Mouse (Mus musculus) CH12.LX (cell line): ENCODE data around the gene Efhd1. TPM values are rescaled to one million over a fixed set of nuclear protein-coding genes. Genes with fewer than 3 reads are reported as not detected.

Experiments used
- DNase-seq: peaks from one replicate; pipeline ENCODE4 v3.0.0-alpha.2; 2013; ENCODE audit errors: extremely low read depth
- H3K27ac ChIP-seq: 2 replicates; pipeline ENCODE4 v1.5.1; 2012; ENCODE audit warnings: low read depth, mild to moderate bottlenecking, control low read depth, moderate library complexity; ENCODE audit not compliant: insufficient read depth
- H3K27me3 ChIP-seq: replicated peaks from 2 replicates; pipeline ENCODE3; 2012; ENCODE audit warnings: inconsistent platforms
- H3K36me3 ChIP-seq, 2 experiments: replicated peaks in 1 of 2; 2 replicates each; pipeline versions ENCODE3 to v1.6.1; 2012; ENCODE audit warnings: inconsistent platforms in 1 of 2, low read length in 1 of 2, mild to moderate bottlenecking in 1 of 2, mixed read lengths in 1 of 2, moderate library complexity in 1 of 2; ENCODE audit not compliant: control insufficient read depth in 1 of 2, insufficient read depth in 1 of 2
- H3K4me1 ChIP-seq, 2 experiments: 2 replicates each; pipeline ENCODE4 v1.6.1; 2012; ENCODE audit warnings: inconsistent platforms in 1 of 2, moderate library complexity in 1 of 2; ENCODE audit not compliant: insufficient read depth in 2 of 2, control insufficient read depth in 1 of 2
- H3K4me2 ChIP-seq: 2 replicates; pipeline ENCODE4 v1.6.1; 2012; ENCODE audit warnings: low read depth, mild to moderate bottlenecking, control low read depth; ENCODE audit not compliant: poor library complexity, insufficient read depth, severe bottlenecking
- H3K4me3 ChIP-seq, 3 experiments: fragments of 150-350 bp in 1 of 3; sonication (generic) in 1 of 3; replicated peaks in 1 of 3; 2 replicates each; pipeline versions ENCODE3 to v1.5.1; 2011 to 2012; ENCODE audit warnings: low read depth in 2 of 3, low read length in 2 of 3, mild to moderate bottlenecking in 2 of 3, moderate library complexity in 2 of 3, control low read depth in 1 of 3, improper control_type of control experiment in 1 of 3, inconsistent platforms in 1 of 3, mixed read lengths in 1 of 3; ENCODE audit not compliant: poor library complexity in 1 of 3
- H3K79me2 ChIP-seq: replicated peaks from 2 replicates; pipeline ENCODE4 v1.6.1; 2012; ENCODE audit warnings: mild to moderate bottlenecking, moderate library complexity; ENCODE audit not compliant: control insufficient read depth, poor library complexity, insufficient read depth, severe bottlenecking; ENCODE audit errors: extremely low read depth
- H3K9ac ChIP-seq: 2 replicates; pipeline ENCODE4 v1.6.1; 2012; ENCODE audit warnings: low read depth, mild to moderate bottlenecking, control low read depth, moderate library complexity; ENCODE audit not compliant: insufficient read depth
- H3K9me3 ChIP-seq: replicated peaks from 2 replicates; pipeline ENCODE3; 2012; ENCODE audit warnings: low read length, inconsistent platforms, mixed read lengths
- CHD2 ChIP-seq: IDR thresholded peaks from 2 replicates; pipeline ENCODE4 v1.6.1; 2011; ENCODE audit warnings: low read length, improper control_type of control experiment
- CTCF ChIP-seq, 2 experiments: IDR thresholded peaks in 1 of 2; conservative IDR thresholded peaks in 1 of 2; 2 replicates each; pipeline ENCODE4 v1.5.1; 2011 to 2012; ENCODE audit warnings: low read depth in 2 of 2, low read length in 2 of 2, improper control_type of control experiment in 1 of 2, inconsistent platforms in 1 of 2, mild to moderate bottlenecking in 1 of 2, moderate library complexity in 1 of 2
- EP300 ChIP-seq: IDR thresholded peaks from 2 replicates; pipeline ENCODE4 v1.6.1; 2011; ENCODE audit warnings: low read length, improper control_type of control experiment
- HCFC1 ChIP-seq: IDR thresholded peaks from 2 replicates; pipeline ENCODE4 v1.6.1; 2012; ENCODE audit warnings: low read depth, mild to moderate bottlenecking, inconsistent platforms, low read length, improper control_type of control experiment
- IRF4 ChIP-seq: IDR thresholded peaks from 2 replicates; pipeline ENCODE4 v1.6.1; 2014; ENCODE audit warnings: low read depth, mild to moderate bottlenecking, inconsistent platforms, low read length, improper control_type of control experiment
- JUND ChIP-seq: conservative IDR thresholded peaks from 2 replicates; pipeline ENCODE4 v1.6.1; 2011; ENCODE audit warnings: low read depth, low read length, improper control_type of control experiment
- KAT2A ChIP-seq: IDR thresholded peaks from 2 replicates; pipeline ENCODE4 v1.6.1; 2012; ENCODE audit warnings: low read length, improper control_type of control experiment, inconsistent platforms; ENCODE audit not compliant: insufficient replicate concordance
- MYC ChIP-seq: IDR thresholded peaks from 2 replicates; pipeline ENCODE4 v1.6.1; 2011; ENCODE audit warnings: low read depth, mild to moderate bottlenecking, improper control_type of control experiment, low read length
- NELFE ChIP-seq: IDR thresholded peaks from 2 replicates; pipeline ENCODE4 v1.6.1; 2011; ENCODE audit warnings: low read depth, low read length, improper control_type of control experiment
- POLR2A ChIP-seq: IDR thresholded peaks from 2 replicates; pipeline ENCODE4 v1.6.1; 2011; ENCODE audit warnings: low read depth, mild to moderate bottlenecking, improper control_type of control experiment, low read length
- RAD21 ChIP-seq: IDR thresholded peaks from 2 replicates; pipeline ENCODE4 v1.6.1; 2011; ENCODE audit warnings: low read depth, mild to moderate bottlenecking, low read length, improper control_type of control experiment, moderate library complexity
- RCOR1 ChIP-seq: conservative IDR thresholded peaks from 2 replicates; pipeline ENCODE4 v1.6.1; 2012; ENCODE audit warnings: low read depth, mild to moderate bottlenecking, inconsistent platforms, low read length, improper control_type of control experiment
- TCF12 ChIP-seq: IDR thresholded peaks from 2 replicates; pipeline ENCODE4 v1.6.1; 2014; ENCODE audit warnings: low read depth, mild to moderate bottlenecking, inconsistent platforms, low read length, improper control_type of control experiment
- ZC3H11A ChIP-seq: IDR thresholded peaks from 2 replicates; pipeline ENCODE4 v1.6.1; 2012; ENCODE audit warnings: low read depth, mild to moderate bottlenecking, inconsistent platforms, low read length, improper control_type of control experiment
- ZMIZ1 ChIP-seq: IDR thresholded peaks from 2 replicates; pipeline ENCODE4 v1.6.1; 2012; ENCODE audit warnings: low read depth, mild to moderate bottlenecking, inconsistent platforms, low read length, improper control_type of control experiment
- dilution Hi-C: fragments of 300-500 bp; cut with MboI; formaldehyde crosslinking; loops from 2 replicates; pipeline ENCODE4 v1.14.3; 2020; ENCODE audit warnings: low sequenced_read_pairs; ENCODE audit not compliant: extremely low pct_unique_long_range_greater_than_20kb, extremely low pct_ligation_motif_present
- in situ Hi-C: fragments of 300-500 bp; cut with MboI; formaldehyde crosslinking; loops from 3 replicates; pipeline ENCODE4 v1.14.3; 2019; ENCODE audit warnings: low sequenced_read_pairs, low pct_ligation_motif_present, low pct_unique_long_range_greater_than_20kb, mixed read lengths
- polyA plus RNA-seq: library from polyadenylated mRNA; unstranded; fragments of >175 nt; gene quantifications from 2 replicates; pipeline ENCODE4 v1.2.1, GENCODE M21; 2012; ENCODE audit warnings: low read depth; ENCODE audit not compliant: insufficient read length
- total RNA-seq, 2 experiments: library from RNA; depleted of rRNA; stranded (reverse); fragments of 300-350 nt in 1 of 2; fragments of >200 nt in 1 of 2; gene quantifications; 2 replicates each; pipeline ENCODE4 v1.2.3; 2012 to 2014

Gene Efhd1
- total and polyA plus RNA-seq, 3 experiments = 0.12 to 1.2 (median 0.13) TPM

DNA sequence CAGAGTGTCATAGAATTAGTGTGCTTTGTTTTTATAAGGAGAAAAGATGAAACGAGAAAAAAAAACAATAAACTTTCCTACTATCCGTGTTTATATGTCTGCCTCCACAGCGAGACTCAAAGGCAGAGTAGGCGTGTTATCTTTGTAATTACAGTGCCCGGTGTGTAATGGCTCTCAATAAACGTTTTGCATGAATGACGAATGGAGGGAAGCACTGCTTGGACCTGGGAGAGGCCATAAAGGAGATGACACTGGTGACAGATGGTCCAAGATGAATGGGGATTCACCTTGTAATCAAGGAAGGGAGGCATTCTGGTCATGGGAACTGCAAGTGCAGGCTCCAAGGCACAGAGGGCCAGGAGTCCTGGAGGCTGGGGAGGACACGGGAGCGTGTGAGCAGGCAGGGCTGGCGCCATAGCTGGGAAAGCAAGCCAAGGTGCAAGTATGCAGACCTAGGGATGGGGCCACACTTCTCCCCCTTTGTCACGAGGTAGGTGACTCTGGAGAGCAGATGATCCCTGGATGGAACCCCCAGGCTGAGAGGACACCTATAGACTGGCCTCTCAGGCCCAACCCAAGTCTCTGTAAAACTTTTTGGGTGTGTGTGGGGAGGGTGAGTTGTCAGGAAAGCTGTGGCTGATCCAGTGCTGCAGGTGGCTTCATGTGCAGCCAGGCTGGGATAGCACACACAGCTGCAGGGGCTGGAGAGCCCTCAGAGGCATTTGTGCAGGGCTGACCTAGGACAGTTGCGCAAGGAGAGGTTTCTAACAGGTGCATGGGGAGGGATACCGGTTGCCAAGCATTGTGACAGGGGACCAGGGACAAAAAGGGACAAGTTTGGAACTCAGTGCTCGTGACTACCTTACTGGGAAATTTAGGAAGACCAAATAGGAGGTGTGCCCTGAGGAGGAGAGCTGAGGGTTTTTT is 36.5 kb downstream of the Efhd1 start:
- dilution Hi-C loops = no loop called here
- H3K27me3 ChIP-seq = no peaks in the 10 kb centered on the region
- H3K9ac ChIP-seq = no peak overlapping the region
- H3K36me3 ChIP-seq = no peaks in the 10 kb centered on the region
- TF ChIP-seq CHD2 = no peak
- no peak for TF ChIP-seq ZMIZ1
- peaks cover 11 to 22% of the 10 kb centered on the region in 2 experiments for H3K4me1 ChIP-seq
- no peak overlapping the region for H3K4me2 ChIP-seq
- H3K4me3 ChIP-seq = no peak overlapping the region
- H3K27ac ChIP-seq = no peak overlapping the region
- H3K9me3 ChIP-seq = no peaks in the 10 kb centered on the region
- in situ Hi-C loops = no loop called here
- no peaks in the 10 kb centered on the region for H3K79me2 ChIP-seq
- no peak for DNase-seq

- Histone ChIP-seq H3K27me3 (no peaks in the 10 kb centered on the region), H3K9me3 (no peaks in the 10 kb centered on the region), H3K36me3 (no peaks in the 10 kb centered on the region), H3K9ac (no peak overlapping the region), H3K4me2 (no peak overlapping the region), H3K4me3 (no peak overlapping the region), H3K27ac (no peak overlapping the region), H3K79me2 (no peaks in the 10 kb centered on the region), H3K4me1 (peaks cover 11 to 22% of the 10 kb centered on the region in 2 experiments)
- TF ChIP-seq CHD2 = no peak
- TF ChIP-seq MYC = no peak
- in situ Hi-C loops (no loop called here), dilution Hi-C loops (no loop called here)
- no peak for DNase-seq
Observed at GRCm38 (mm10) chr1:87301971-87302370, 37.8 kb downstream of the Efhd1 start.

- Histone ChIP-seq H3K9me3 (no peaks in the 10 kb centered on the region), H3K27me3 (no peaks in the 10 kb centered on the region), H3K4me1 (peaks cover 4 to 10% of the 10 kb centered on the region in 2 experiments; a peak in 3 of 4 replicates), H3K9ac (no peak overlapping the region), H3K27ac (no peak overlapping the region), H3K36me3 (no peaks in the 10 kb centered on the region), H3K4me3 (no peak overlapping the region), H3K79me2 (no peaks in the 10 kb centered on the region), H3K4me2 (no peak overlapping the region)
- dilution Hi-C loops = no loop called here
- in situ Hi-C loops = no loop called here
- no peak for DNase-seq
- TF ChIP-seq EP300 (no peak), RAD21 (no peak), HCFC1 (no peak), JUND (no peak), ZC3H11A (no peak), NELFE (no peak), KAT2A (no peak), TCF12 (no peak), RCOR1 (no peak), IRF4 (no peak), CTCF (conservative IDR thresholded peaks at IDR 0.05 in 1 of 2, IDR thresholded peaks at IDR 0.05 in 1 of 2; ENCODE audit: low read depth in 2 of 2, low read length in 2 of 2) (no peak), POLR2A (no peak)
Observed at GRCm38 (mm10) chr1:87308952-87309351, 44.8 kb downstream of the Efhd1 start.
